Mouse (Mus musculus) olfactory bulb, adult 2 months (tissue): ENCODE results near the gene Daxx.

Experiments used
- CTCF ChIP-seq: fragments of 200-500 bp; IDR thresholded peaks from 2 replicates; pipeline ENCODE4 v1.5.1; 2012; ENCODE audit warnings: low read depth, mild to moderate bottlenecking, low read length, moderate library complexity; ENCODE audit not compliant: insufficient read depth
- POLR2A ChIP-seq: fragments of 200-500 bp; IDR thresholded peaks from 2 replicates; pipeline ENCODE4 v1.6.1; 2012; ENCODE audit warnings: mild to moderate bottlenecking, low read depth, low read length, moderate library complexity; ENCODE audit not compliant: insufficient read depth

- TF ChIP-seq CTCF, result no peak
- no peak for TF ChIP-seq POLR2A
These were observed 4.0 kb downstream of the Daxx start for GRCm38 (mm10) chr17:33913264-33913663.
